Mouse (Mus musculus) MEL (cell line): ENCODE measurements around the gene Col6a1. TPM values are rescaled to one million over a fixed set of nuclear protein-coding genes. Genes with fewer than 3 reads are reported as not detected.

ENCODE experiments used
- DNase-seq: peaks from one replicate; pipeline ENCODE4 v3.0.0; 2011; ENCODE audit warnings: low read depth, low spot score
- H3K27ac ChIP-seq: 2 replicates; pipeline ENCODE4 v1.5.1; 2012; ENCODE audit warnings: low read depth, mild to moderate bottlenecking, control low read depth, low read length, moderate library complexity; ENCODE audit not compliant: control insufficient read depth
- H3K27me3 ChIP-seq, 2 experiments: fragments of 150-350 bp in 1 of 2; sonication (generic) in 1 of 2; 2 replicates each; pipeline ENCODE4 v1.6.1; 2012; ENCODE audit warnings: low read length in 2 of 2, mild to moderate bottlenecking in 2 of 2, improper control_type of control experiment in 1 of 2, moderate library complexity in 1 of 2; ENCODE audit not compliant: insufficient read depth in 2 of 2, control insufficient read depth in 1 of 2
- H3K36me3 ChIP-seq, 2 experiments: 2 replicates each; pipeline ENCODE4 v1.6.1; 2012 to 2014; ENCODE audit warnings: low read length in 2 of 2, improper control_type of control experiment in 1 of 2, inconsistent platforms in 1 of 2, mild to moderate bottlenecking in 1 of 2; ENCODE audit not compliant: insufficient read depth in 2 of 2, control insufficient read depth in 1 of 2
- H3K4me1 ChIP-seq, 2 experiments: fragments of 150-350 bp in 1 of 2; sonication (generic) in 1 of 2; 2 replicates each; pipeline ENCODE4 v1.6.1; 2012; ENCODE audit warnings: low read length in 2 of 2, improper control_type of control experiment in 1 of 2, mild to moderate bottlenecking in 1 of 2; ENCODE audit not compliant: insufficient read depth in 2 of 2, control insufficient read depth in 1 of 2
- H3K4me3 ChIP-seq, 2 experiments: fragments of 150-350 bp in 1 of 2; sonication (generic) in 1 of 2; 2 replicates each; pipeline ENCODE4 v1.5.1; 2012; ENCODE audit warnings: low read depth in 2 of 2, low read length in 2 of 2, mild to moderate bottlenecking in 2 of 2, moderate library complexity in 2 of 2, control low read depth in 1 of 2, improper control_type of control experiment in 1 of 2; ENCODE audit not compliant: control insufficient read depth in 1 of 2, insufficient read depth in 1 of 2
- H3K79me2 ChIP-seq: 2 replicates; pipeline ENCODE4 v1.6.1; 2012; ENCODE audit warnings: mild to moderate bottlenecking, low read length, moderate library complexity; ENCODE audit not compliant: control insufficient read depth, poor library complexity, insufficient read depth
- H3K9ac ChIP-seq: 2 replicates; pipeline ENCODE4 v1.6.1; 2012; ENCODE audit warnings: low read depth, mild to moderate bottlenecking, control low read depth, low read length, moderate library complexity; ENCODE audit not compliant: control insufficient read depth, poor library complexity, severe bottlenecking
- H3K9me3 ChIP-seq: fragments of 150-350 bp; sonication (generic); replicated peaks from 2 replicates; pipeline ENCODE4 v1.6.1; 2012; ENCODE audit warnings: mild to moderate bottlenecking, low read length, improper control_type of control experiment, moderate library complexity; ENCODE audit not compliant: insufficient read depth
- BHLHE40 ChIP-seq: IDR thresholded peaks from 2 replicates; pipeline ENCODE4 v1.6.1; 2012; ENCODE audit warnings: low read depth, mild to moderate bottlenecking, inconsistent platforms, low read length, improper control_type of control experiment, borderline replicate concordance
- CHD2 ChIP-seq: IDR thresholded peaks from 2 replicates; pipeline ENCODE4 v1.6.1; 2011; ENCODE audit warnings: low read length, improper control_type of control experiment
- CTCF ChIP-seq, 3 experiments: IDR thresholded peaks in 2 of 3; conservative IDR thresholded peaks in 1 of 3; 2 replicates each; pipeline ENCODE4 v1.5.1; 2011 to 2012; ENCODE audit warnings: low read length in 3 of 3, low read depth in 2 of 3, mild to moderate bottlenecking in 2 of 3, improper control_type of control experiment in 1 of 3, inconsistent platforms in 1 of 3, mixed read lengths in 1 of 3, moderate library complexity in 1 of 3; ENCODE audit not compliant: control insufficient read depth in 1 of 3, insufficient read depth in 1 of 3, poor library complexity in 1 of 3, severe bottlenecking in 1 of 3
- E2F4 ChIP-seq: IDR thresholded peaks from 2 replicates; pipeline ENCODE4 v1.6.1; 2011; ENCODE audit warnings: low read depth, low read length, improper control_type of control experiment, borderline replicate concordance
- ELF1 ChIP-seq: IDR thresholded peaks from 2 replicates; pipeline ENCODE4 v1.6.1; 2014; ENCODE audit warnings: low read depth, mild to moderate bottlenecking, inconsistent platforms, low read length, improper control_type of control experiment, moderate library complexity
- EP300 ChIP-seq, 2 experiments: IDR thresholded peaks; 2 replicates each; pipeline ENCODE4 v1.6.1; 2011; ENCODE audit warnings: improper control_type of control experiment in 2 of 2, low read length in 2 of 2, low read depth in 1 of 2, mild to moderate bottlenecking in 1 of 2
- ETS1 ChIP-seq: IDR thresholded peaks from 2 replicates; pipeline ENCODE4 v1.6.1; 2012; ENCODE audit warnings: low read depth, mild to moderate bottlenecking, inconsistent platforms, low read length, improper control_type of control experiment, moderate library complexity
- GABPA ChIP-seq: IDR thresholded peaks from 2 replicates; pipeline ENCODE4 v1.6.1; 2012; ENCODE audit warnings: low read depth, mild to moderate bottlenecking, inconsistent platforms, low read length, improper control_type of control experiment, moderate library complexity
- GATA1 ChIP-seq: IDR thresholded peaks from 2 replicates; pipeline ENCODE4 v1.6.1; 2011; ENCODE audit warnings: low read depth, low read length, improper control_type of control experiment
- HCFC1 ChIP-seq: IDR thresholded peaks from 2 replicates; pipeline ENCODE4 v1.6.1; 2012; ENCODE audit warnings: low read depth, mild to moderate bottlenecking, inconsistent platforms, low read length, improper control_type of control experiment, moderate library complexity
- JUND ChIP-seq: IDR thresholded peaks from 2 replicates; pipeline ENCODE4 v1.6.1; 2011; ENCODE audit warnings: low read depth, mild to moderate bottlenecking, improper control_type of control experiment, low read length
- MAX ChIP-seq: IDR thresholded peaks from 2 replicates; pipeline ENCODE4 v1.6.1; 2011; ENCODE audit warnings: low read length, improper control_type of control experiment
- MEF2A ChIP-seq: IDR thresholded peaks from 2 replicates; pipeline ENCODE4 v1.6.1; 2014; ENCODE audit warnings: low read depth, mild to moderate bottlenecking, inconsistent platforms, low read length, improper control_type of control experiment; ENCODE audit not compliant: poor library complexity, insufficient replicate concordance, severe bottlenecking; ENCODE audit errors: extremely low read depth
- MXI1 ChIP-seq: IDR thresholded peaks from 2 replicates; pipeline ENCODE4 v1.6.1; 2011; ENCODE audit warnings: mild to moderate bottlenecking, low read depth, low read length, improper control_type of control experiment
- MYB ChIP-seq: IDR thresholded peaks from 2 replicates; pipeline ENCODE4 v1.6.1; 2011; ENCODE audit warnings: mild to moderate bottlenecking, low read depth, low read length, improper control_type of control experiment
- MYC ChIP-seq: IDR thresholded peaks from 2 replicates; pipeline ENCODE4 v1.6.1; 2011; ENCODE audit warnings: low read depth, mild to moderate bottlenecking, low read length, improper control_type of control experiment, moderate library complexity
- POLR2A ChIP-seq, 2 experiments: IDR thresholded peaks; 2 replicates each; pipeline ENCODE4 v1.6.1; 2011 to 2012; ENCODE audit warnings: low read length in 2 of 2, mild to moderate bottlenecking in 2 of 2, control low read depth in 1 of 2, improper control_type of control experiment in 1 of 2, low read depth in 1 of 2, moderate library complexity in 1 of 2; ENCODE audit not compliant: control insufficient read depth in 1 of 2, insufficient read depth in 1 of 2, poor library complexity in 1 of 2
- POLR2AphosphoS2 ChIP-seq: IDR thresholded peaks from 2 replicates; pipeline ENCODE4 v1.6.1; 2011; ENCODE audit warnings: low read length, improper control_type of control experiment
- POLR2AphosphoS5 ChIP-seq: IDR thresholded peaks from 2 replicates; pipeline ENCODE4 v1.6.1; 2012; ENCODE audit warnings: low read depth, borderline replicate concordance, mild to moderate bottlenecking, inconsistent platforms, low read length, moderate library complexity, mixed read lengths
- SIN3A ChIP-seq: IDR thresholded peaks from 2 replicates; pipeline ENCODE4 v1.6.1; 2012; ENCODE audit warnings: low read length, improper control_type of control experiment, inconsistent platforms
- SMC3 ChIP-seq: IDR thresholded peaks from 2 replicates; pipeline ENCODE4 v1.6.1; 2011; ENCODE audit warnings: low read depth, low read length, improper control_type of control experiment
- TAL1 ChIP-seq: IDR thresholded peaks from 2 replicates; pipeline ENCODE4 v1.6.1; 2012; ENCODE audit warnings: mild to moderate bottlenecking, inconsistent platforms, low read length, moderate library complexity, mixed read lengths
- TCF12 ChIP-seq: IDR thresholded peaks from 2 replicates; pipeline ENCODE4 v1.6.1; 2014; ENCODE audit warnings: low read depth, mild to moderate bottlenecking, inconsistent platforms, low read length, improper control_type of control experiment, moderate library complexity
- USF1 ChIP-seq: IDR thresholded peaks from 2 replicates; pipeline ENCODE4 v1.6.1; 2014; ENCODE audit warnings: low read depth, mild to moderate bottlenecking, inconsistent platforms, low read length, improper control_type of control experiment, moderate library complexity
- ZC3H11A ChIP-seq: IDR thresholded peaks from 2 replicates; pipeline ENCODE4 v1.6.1; 2012; ENCODE audit warnings: low read depth, mild to moderate bottlenecking, inconsistent platforms, low read length, improper control_type of control experiment
- ZKSCAN1 ChIP-seq: IDR thresholded peaks from 2 replicates; pipeline ENCODE4 v1.6.1; 2012; ENCODE audit warnings: low read depth, mild to moderate bottlenecking, inconsistent platforms, low read length, improper control_type of control experiment, moderate library complexity
- ZMIZ1 ChIP-seq: IDR thresholded peaks from 2 replicates; pipeline ENCODE4 v1.6.1; 2012; ENCODE audit warnings: low read depth, mild to moderate bottlenecking, inconsistent platforms, low read length, improper control_type of control experiment, moderate library complexity
- polyA plus RNA-seq, 2 experiments: library from polyadenylated mRNA; stranded (reverse) in 1 of 2; unstranded in 1 of 2; fragments of >175 nt in 1 of 2; fragments of >200 nt in 1 of 2; gene quantifications; 2 replicates each; pipeline versions ENCODE4 v1.2.1 to v1.2.4; 2012; ENCODE audit warnings: low replicate concordance in 2 of 2, low read depth in 1 of 2; ENCODE audit not compliant: insufficient read length in 2 of 2, insufficient read depth in 1 of 2, missing spikeins in 1 of 2
- total RNA-seq: library from RNA; depleted of rRNA; stranded (reverse); fragments of 300-350 nt; gene quantifications from 2 replicates; pipeline ENCODE4 v1.2.3, GENCODE M21; 2012

Gene Col6a1
- total and polyA plus RNA-seq, 3 experiments, result not detected

GRCm38 (mm10) chr10:76736764-76737163, 10.8 kb upstream of the Col6a1 start:
- Histone ChIP-seq H3K9me3 (no peaks in the 10 kb centered on the region), H3K79me2 (no peaks in the 10 kb centered on the region), H3K4me1 (0 out of 4 replicates have a peak, but pooled peaks cover 0 to 3% of the 10 kb centered on the region in 2 experiments), H3K4me3 (no peak overlapping the region), H3K9ac (no peak overlapping the region), H3K27me3 (no peaks in the 10 kb centered on the region), H3K27ac (no peak overlapping the region), H3K36me3 (no peaks in the 10 kb centered on the region)
- no peak for DNase-seq
- TF ChIP-seq E2F4, result no peak
- no peak for TF ChIP-seq USF1
- no peak for TF ChIP-seq ETS1
- TF ChIP-seq BHLHE40, result no peak
- no peak for TF ChIP-seq POLR2AphosphoS2
- no peak for TF ChIP-seq GABPA
- TF ChIP-seq MEF2A, result no peak
- no peak for TF ChIP-seq CHD2
- no peak for TF ChIP-seq TCF12
- TF ChIP-seq SMC3, result no peak
- TF ChIP-seq MYB, result no peak
- no peak for TF ChIP-seq MXI1
- TF ChIP-seq ZMIZ1, result no peak
- no peak for TF ChIP-seq GATA1
- TF ChIP-seq POLR2A (IDR thresholded peaks at IDR 0.05; ENCODE audit: control insufficient read depth in 1 of 2, insufficient read depth in 1 of 2, low read depth in 1 of 2, low read length in 2 of 2, poor library complexity in 1 of 2), result no peak
- TF ChIP-seq JUND, result no peak
- TF ChIP-seq MAX, result no peak
- TF ChIP-seq ZC3H11A, result no peak

DNA sequence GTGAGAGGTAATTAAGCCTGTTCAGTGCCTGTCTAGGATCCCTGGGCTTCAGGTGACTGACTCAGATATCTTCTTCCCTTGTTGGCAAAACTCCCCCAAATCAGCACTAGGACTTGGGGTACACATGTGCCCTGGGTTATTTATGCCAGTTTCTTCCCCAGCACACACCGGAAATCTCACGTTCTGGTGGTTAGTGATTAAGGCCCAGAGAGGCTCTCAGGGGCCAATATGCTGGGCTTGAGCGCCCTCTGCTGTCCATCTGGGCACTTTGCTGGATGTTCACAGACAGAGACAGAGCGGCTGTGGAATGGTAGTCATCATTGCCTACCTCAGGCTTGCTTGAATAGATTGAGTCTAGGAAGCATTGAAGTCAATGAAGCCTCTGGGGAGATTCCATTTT, 9.0 kb upstream of the Col6a1 start:
- Histone ChIP-seq H3K4me3 (no peak overlapping the region), H3K79me2 (no peaks in the 10 kb centered on the region), H3K27ac (no peak overlapping the region), H3K9me3 (no peaks in the 10 kb centered on the region), H3K27me3 (no peaks in the 10 kb centered on the region), H3K4me1 (0 out of 4 replicates have a peak, but pooled peaks cover 0 to 3% of the 10 kb centered on the region in 2 experiments), H3K9ac (no peak overlapping the region), H3K36me3 (no peaks in the 10 kb centered on the region)
- DNase-seq, result peak; percentile 85
- TF ChIP-seq MYC (0 out of 2 replicates have a peak, but pooled peaks have one; percentile 54), EP300 (IDR thresholded peaks at IDR 0.05; ENCODE audit: low read depth in 1 of 2, low read length in 2 of 2) (peak; percentile 38 to 50), TAL1 (peak; percentile 32), BHLHE40 (peak; percentile 86), GATA1 (peak; percentile 69; the same call in 1 of the 2 replicates), ELF1 (no peak), TCF12 (peak; percentile 56; the same call in 1 of the 2 replicates), CTCF (IDR thresholded peaks at IDR 0.05 in 2 of 3, conservative IDR thresholded peaks at IDR 0.05 in 1 of 3; ENCODE audit: control insufficient read depth in 1 of 3, insufficient read depth in 1 of 3, low read depth in 2 of 3, low read length in 3 of 3, poor library complexity in 1 of 3, severe bottlenecking in 1 of 3) (peak; percentile 85 to 99 (median 95)), ZC3H11A (peak; percentile 79), ZKSCAN1 (no peak), ETS1 (no peak), POLR2AphosphoS5 (no peak), MXI1 (peak; percentile 37; the same call in 1 of the 2 replicates), HCFC1 (no peak), SMC3 (peak; percentile 82), SIN3A (peak; percentile 53), MAX (peak; percentile 39; the same call in 1 of the 2 replicates)
